Mouse (Mus musculus): ENCODE data around the gene Hoxd9.

DNA sequence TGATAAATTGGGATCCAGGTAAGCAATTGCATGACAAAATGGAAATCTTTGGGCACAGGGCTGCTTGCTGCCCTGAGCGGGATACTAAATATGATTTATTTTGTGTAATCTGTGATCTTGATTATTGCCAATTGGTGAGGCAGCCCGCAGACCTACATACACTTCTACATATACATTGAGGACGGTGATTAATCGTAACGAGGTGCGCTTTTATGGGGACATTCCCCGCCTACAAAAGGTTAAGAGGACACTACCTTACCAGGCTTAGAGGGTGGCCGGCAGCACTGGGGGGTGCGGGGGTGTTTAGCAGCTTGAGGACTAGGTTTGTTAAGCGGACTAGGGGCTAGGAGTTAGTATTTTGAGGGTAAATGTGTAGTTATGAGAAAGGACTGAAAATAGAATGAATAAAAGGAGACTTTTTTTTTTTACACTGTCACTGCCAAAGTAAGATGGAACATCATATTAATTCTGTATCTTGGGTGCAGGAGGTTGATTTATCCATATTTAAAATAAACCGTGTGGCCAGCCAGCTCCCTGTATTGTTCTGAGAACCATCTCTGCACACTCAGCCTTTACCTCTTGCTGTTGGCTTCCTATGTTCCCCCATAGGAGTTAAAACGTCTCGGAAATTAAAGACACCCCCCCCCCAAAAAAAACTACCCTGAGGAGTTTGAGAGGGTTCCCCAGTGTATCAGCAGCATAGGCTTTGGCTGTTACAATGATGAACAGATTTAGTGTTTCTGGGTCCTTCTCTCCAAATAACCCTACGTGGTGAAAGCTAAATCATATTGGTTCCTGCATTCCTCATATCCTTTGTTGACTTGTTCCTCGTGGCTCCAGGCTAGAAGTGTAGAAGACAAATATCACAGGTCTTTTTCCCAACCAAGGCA lies 39.4 kb downstream of the Hoxd9 start:
- TF ChIP-seq CTCF (IDR thresholded peaks at IDR 0.05) (no peak), EP300 (IDR thresholded peaks at IDR 0.05) (no peak)

All from lung, postnatal 0 days (tissue).